ENCODE assay signal across 10 mouse cellular contexts in the genomic region with DNA sequence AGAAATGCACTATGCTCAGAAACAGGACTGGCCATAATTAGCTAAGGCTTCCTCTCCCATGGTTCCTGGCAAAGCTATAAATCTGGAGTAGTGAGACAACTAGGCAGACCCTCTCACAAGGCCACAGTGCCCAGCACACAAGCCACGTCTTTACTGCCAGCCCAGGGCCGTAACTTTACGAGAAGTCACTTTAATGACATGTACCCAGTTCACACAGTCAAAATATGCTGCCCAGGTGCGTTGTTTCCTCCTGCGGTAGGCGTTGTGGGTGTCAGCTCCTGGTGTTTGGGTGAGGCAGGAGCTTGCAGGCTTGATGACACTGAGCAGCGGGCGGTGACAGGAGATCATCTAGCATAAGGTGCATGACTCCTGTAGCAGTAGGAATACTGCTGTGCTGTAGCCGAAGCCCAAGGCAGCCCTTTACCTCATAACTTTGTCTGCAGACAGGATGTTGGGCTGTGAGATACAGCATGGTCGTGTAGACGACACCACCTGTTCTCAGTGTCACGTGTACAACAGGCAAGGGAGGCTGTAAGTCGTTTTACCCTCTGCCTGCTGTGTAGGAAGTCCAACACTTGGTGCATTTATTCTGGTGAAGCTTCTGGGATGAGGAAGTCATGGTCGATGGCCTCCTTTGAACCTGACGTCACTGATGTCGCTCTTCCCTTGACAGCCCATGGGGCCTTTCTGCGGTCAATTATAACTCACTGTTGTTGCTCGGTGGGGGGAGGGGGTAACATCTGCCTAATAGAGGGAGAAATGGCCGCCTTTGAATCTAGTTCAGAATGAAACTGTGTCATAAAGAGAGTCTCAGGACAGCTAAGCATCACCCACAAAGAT. TPM values are rescaled to one million over a fixed set of nuclear protein-coding genes. Genes with fewer than 3 reads are reported as not detected.
DNase-seq lines count a peak whose midpoint lies in the region; ATAC-seq and TF ChIP-seq lines count a peak whose summit lies in the region.
"Had no signal": no experiment of that assay in that cellular context is flagged by ENCODE, and none has a peak within 500 bp of the region (broad histone marks: within the 10 kb centered on the region; RNA-seq: fewer than 3 reads in every experiment).

No protein-coding gene starts in this region.

- no peak overlapping the region for H3K4me2 ChIP-seq in liver, embryonic 13.5 days
- no peak overlapping the region for H3K4me2 ChIP-seq in midbrain, postnatal 0 days (ENCODE audit: low read depth, low read length, poor library complexity, severe bottlenecking)

- H3K9me3 ChIP-seq in MEL (replicated peaks; ENCODE audit: insufficient read depth, low read length): no peaks in the 10 kb centered on the region
- H3K9me3 ChIP-seq in liver, embryonic 13.5 days (replicated peaks): no peaks in the 10 kb centered on the region
- no peaks in the 10 kb centered on the region for H3K9me3 ChIP-seq in midbrain, postnatal 0 days (ENCODE audit: low read length)

- H3K27me3 ChIP-seq in MEL (ENCODE audit: control insufficient read depth in 1 of 2, insufficient read depth in 2 of 2, low read length in 2 of 2): no peaks in the 10 kb centered on the region
- no peaks in the 10 kb centered on the region for H3K27me3 ChIP-seq in liver, embryonic 13.5 days
- H3K27me3 ChIP-seq in midbrain, postnatal 0 days (ENCODE audit: insufficient read depth, low read length): no peaks in the 10 kb centered on the region

- DNase-seq in CD4-positive helper T cell, adult 2 months (ENCODE audit: low read depth, low spot score): peak; percentile 86
- DNase-seq in MEL (ENCODE audit: low read depth, low spot score): peak; percentile 24
- DNase-seq in liver, embryonic 13.5 days: no peak
- peak; percentile 48 to 59 for DNase-seq in spleen, postnatal 36 days (ENCODE audit: low spot score in 2 of 2)
- no peak for DNase-seq in cerebellum, adult 18-20 months
- DNase-seq in adrenal gland, postnatal 25 days: no peak
- DNase-seq in midbrain, postnatal 0 days (ENCODE audit: low spot score): no peak
- DNase-seq in layer of hippocampus, adult 2 months (ENCODE audit: low spot score in 2 of 2): no peak
- DNase-seq: gastrocnemius, postnatal 36 days; lung, postnatal 36 days had no signal

- no peak overlapping the region for H3K4me3 ChIP-seq in MEL (ENCODE audit: control insufficient read depth in 1 of 2, insufficient read depth in 1 of 2, low read depth in 2 of 2, low read length in 2 of 2)
- no peak overlapping the region for H3K4me3 ChIP-seq in liver, embryonic 13.5 days (replicated peaks)
- H3K4me3 ChIP-seq in midbrain, postnatal 0 days (ENCODE audit: low read depth, low read length): no peak overlapping the region
- no peak overlapping the region for H3K4me3 ChIP-seq in layer of hippocampus, adult 2 months

- H3K27ac ChIP-seq in MEL (ENCODE audit: control insufficient read depth, low read depth, low read length): no peak overlapping the region
- H3K27ac ChIP-seq in liver, embryonic 13.5 days: no peak overlapping the region
- no peak overlapping the region for H3K27ac ChIP-seq in midbrain, postnatal 0 days (ENCODE audit: low read depth, low read length)
- H3K27ac ChIP-seq in layer of hippocampus, adult 2 months: no peak overlapping the region

- H3K4me1 ChIP-seq in MEL (ENCODE audit: control insufficient read depth in 1 of 2, insufficient read depth in 2 of 2, low read length in 2 of 2): peaks cover 23 to 34% of the 10 kb centered on the region in 2 experiments
- peaks cover 39% of the 10 kb centered on the region for H3K4me1 ChIP-seq in liver, embryonic 13.5 days (replicated peaks)
- H3K4me1 ChIP-seq in midbrain, postnatal 0 days (ENCODE audit: insufficient read depth, low read length): peaks cover 4% of the 10 kb centered on the region; the same call in 1 of the 2 replicates

- no peak for TF ChIP-seq RAD21 in MEL (IDR thresholded peaks at IDR 0.05; ENCODE audit: low read depth, low read length)

- TF ChIP-seq EP300 in MEL (IDR thresholded peaks at IDR 0.05; ENCODE audit: low read depth in 1 of 2, low read length in 2 of 2): no peak

- H3K9ac ChIP-seq in MEL (ENCODE audit: control insufficient read depth, low read depth, low read length, poor library complexity, severe bottlenecking): no peak overlapping the region
- 0 out of 2 replicates have a peak overlapping the region, but pooled peaks have one; percentile 26 for H3K9ac ChIP-seq in liver, embryonic 13.5 days
- H3K9ac ChIP-seq in midbrain, postnatal 0 days (replicated peaks; ENCODE audit: low read length, poor library complexity, severe bottlenecking): no peak overlapping the region

- H3K36me3 ChIP-seq in MEL (ENCODE audit: control insufficient read depth in 1 of 2, insufficient read depth in 2 of 2, low read length in 2 of 2): peaks cover 0 to 26% of the 10 kb centered on the region in 2 experiments; a peak in 2 of 4 replicates
- H3K36me3 ChIP-seq in liver, embryonic 13.5 days: no peaks in the 10 kb centered on the region
- no peaks in the 10 kb centered on the region for H3K36me3 ChIP-seq in midbrain, postnatal 0 days (ENCODE audit: insufficient read depth, low read length)

- 37% methylated on average over 19 of the region's 19 CpGs for WGBS in liver, embryonic 13.5 days (ENCODE audit: insufficient replicate concordance)
- 71% methylated on average over 19 of the region's 19 CpGs for WGBS in midbrain, postnatal 0 days

- no peak for ATAC-seq in liver, embryonic 13.5 days (ENCODE audit: low read depth)
- ATAC-seq in midbrain, postnatal 0 days (ENCODE audit: low FRiP score): no peak

- H3K79me2 ChIP-seq in MEL (ENCODE audit: control insufficient read depth, insufficient read depth, low read length, poor library complexity): no peaks in the 10 kb centered on the region

- no peak for TF ChIP-seq CTCF in MEL (IDR thresholded peaks at IDR 0.05 in 2 of 3, conservative IDR thresholded peaks at IDR 0.05 in 1 of 3; ENCODE audit: control insufficient read depth in 1 of 3, insufficient read depth in 1 of 3, low read depth in 2 of 3, low read length in 3 of 3, poor library complexity in 1 of 3, severe bottlenecking in 1 of 3)
- no peak for TF ChIP-seq CTCF in midbrain, postnatal 0 days (IDR thresholded peaks at IDR 0.05)
- TF ChIP-seq CTCF in layer of hippocampus, adult 2 months (conservative IDR thresholded peaks at IDR 0.05): no peak

- no peak for TF ChIP-seq POLR2A in MEL (IDR thresholded peaks at IDR 0.05; ENCODE audit: control insufficient read depth in 1 of 2, insufficient read depth in 1 of 2, low read depth in 1 of 2, low read length in 2 of 2, poor library complexity in 1 of 2)

TF ChIP-seq in MEL, 35 proteins besides CTCF, POLR2A, EP300 and RAD21:
- TF ChIP-seq KAT2A (conservative IDR thresholded peaks at IDR 0.05; ENCODE audit: low read depth, low read length): no peak
- TF ChIP-seq USF2 (IDR thresholded peaks at IDR 0.05; ENCODE audit: borderline replicate concordance in 1 of 2, insufficient read depth in 1 of 2, low read depth in 1 of 2, low read length in 2 of 2): no peak

RNA-seq across cellular contexts. Expression of a gene that starts 22.5 kb away (rescaled TPM):
- total RNA-seq in MEL (2012; rRNA removed): 78.2 and 89.5 TPM in 2 replicates
- 100 to 1,000 TPM; 102 to 113 TPM for polyA plus RNA-seq in MEL (2012; ENCODE audit: insufficient read depth in 1 of 2, insufficient read length in 2 of 2, low read depth in 1 of 2, low replicate concordance in 2 of 2, missing spikeins in 1 of 2)
- polyA plus RNA-seq in liver, embryonic 13.5 days (2015; fragmentation: Nextera tagmentation; extraction: Ambion mirVana): 37.6 and 41.1 TPM in 2 replicates
- 77.2 and 91.2 TPM in 2 replicates for total RNA-seq in adrenal gland, postnatal 25 days (2021)
- total RNA-seq in midbrain, postnatal 0 days (2014; rRNA removed): 141 and 143 TPM in 2 replicates
- 107 and 114 TPM in 2 replicates for polyA plus RNA-seq in midbrain, postnatal 0 days (2015; fragmentation: Nextera tagmentation; extraction: Ambion mirVana)
- 100 to 1,000 TPM; 110 to 112 TPM for total RNA-seq in layer of hippocampus, adult 2 months (2021)

Comparison
In these comparisons a context has a peak if more than half of its experiments do, and no peak if none do; other contexts are left out.
1. DNase-seq: peak in CD4-positive helper T cell, adult 2 months (single experiment), MEL (single experiment) and spleen, postnatal 36 days (2 of 2); none in liver, embryonic 13.5 days (single experiment), cerebellum, adult 18-20 months (0 of 2), adrenal gland, postnatal 25 days (single experiment), midbrain, postnatal 0 days (single experiment) and layer of hippocampus, adult 2 months (0 of 2).